Mouse (Mus musculus): ENCODE results near the gene Ifitm10. TPM values are rescaled to one million over a fixed set of nuclear protein-coding genes. Genes with fewer than 3 reads are reported as not detected.
"Not testable (repeated sequence)": the region's sequence is repeated elsewhere in the genome, so short reads cannot be mapped to it uniquely, and the experiment has no call there.

Gene Ifitm10
- polyA plus RNA-seq, 2 experiments: 2.0 to 2.4 TPM

GRCm38 (mm10) chr7:142284023-142284591 is 89.4 kb downstream of the Ifitm10 start:
- no peaks in the 10 kb centered on the region for H3K27me3 ChIP-seq (ENCODE audit: control insufficient read depth, insufficient read depth, low read length)
- H3K27ac ChIP-seq (replicated peaks; ENCODE audit: low read depth, low read length): peak overlapping the region; percentile 91
- H3K36me3 ChIP-seq (ENCODE audit: control insufficient read depth, insufficient read depth, low read length): no peaks in the 10 kb centered on the region
- under 1% methylated on average over 38 of the region's 38 CpGs for WGBS
- H3K4me2 ChIP-seq (replicated peaks; ENCODE audit: low read depth, low read length, severe bottlenecking): peak overlapping the region; percentile 84
- peak overlapping the region; percentile 54 for H3K4me3 ChIP-seq (replicated peaks; ENCODE audit: low read length)
- DNase-seq (ENCODE audit: low spot score): peak; percentile 78
- no peaks in the 10 kb centered on the region for H3K9me3 ChIP-seq (ENCODE audit: control insufficient read depth, low read length)
- TF ChIP-seq POLR2A (IDR thresholded peaks at IDR 0.05; ENCODE audit: borderline replicate concordance, extremely low read depth, insufficient read depth, insufficient read length): no peak
- peak overlapping the region; percentile 75 for H3K9ac ChIP-seq (ENCODE audit: low read depth, low read length, severe bottlenecking)
- peak; percentile 84 for ATAC-seq (ENCODE audit: low FRiP score, low read depth)
- H3K4me1 ChIP-seq (ENCODE audit: control insufficient read depth, insufficient read depth, low read length): no peaks in the 10 kb centered on the region

DNA sequence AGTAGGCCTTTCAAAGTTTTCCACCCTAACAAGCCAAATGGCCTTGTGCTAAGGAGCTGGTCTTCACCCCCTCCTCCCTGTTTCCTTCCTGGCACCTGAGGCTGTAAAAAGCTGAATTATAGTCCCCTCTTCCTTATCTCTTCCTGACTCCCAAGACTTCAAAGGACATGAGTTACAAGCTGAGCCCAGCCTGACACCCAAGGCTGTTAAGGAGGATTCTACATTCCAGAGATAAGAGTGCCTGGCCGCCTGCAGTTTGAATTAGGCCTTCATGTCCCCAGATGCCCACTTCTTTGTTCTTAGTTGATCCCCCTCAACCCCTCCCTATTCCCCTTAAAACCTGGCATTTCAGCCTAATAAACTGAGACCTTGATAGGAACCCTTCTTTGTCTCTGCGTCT is 90.7 kb downstream of the Ifitm10 start:
- not testable (repeated sequence) for H3K9ac ChIP-seq (ENCODE audit: low read depth, low read length, severe bottlenecking); H3K9me3 ChIP-seq (ENCODE audit: control insufficient read depth, low read length); H3K27ac ChIP-seq (replicated peaks; ENCODE audit: low read depth, low read length); ATAC-seq (ENCODE audit: low FRiP score, low read depth); H3K4me3 ChIP-seq (replicated peaks; ENCODE audit: low read length); H3K36me3 ChIP-seq (ENCODE audit: control insufficient read depth, insufficient read depth, low read length); H3K4me1 ChIP-seq (ENCODE audit: control insufficient read depth, insufficient read depth, low read length); H3K4me2 ChIP-seq (replicated peaks; ENCODE audit: low read depth, low read length, severe bottlenecking); H3K27me3 ChIP-seq (ENCODE audit: control insufficient read depth, insufficient read depth, low read length); DNase-seq (ENCODE audit: low spot score)
- WGBS: 14% methylated on average over 2 of the region's 2 CpGs

- H3K27ac ChIP-seq (replicated peaks; ENCODE audit: low read depth, low read length); H3K4me3 ChIP-seq (replicated peaks; ENCODE audit: low read length); ATAC-seq (ENCODE audit: low FRiP score, low read depth); H3K9me3 ChIP-seq (ENCODE audit: control insufficient read depth, low read length); H3K9ac ChIP-seq (ENCODE audit: low read depth, low read length, severe bottlenecking); H3K4me1 ChIP-seq (ENCODE audit: control insufficient read depth, insufficient read depth, low read length); H3K4me2 ChIP-seq (replicated peaks; ENCODE audit: low read depth, low read length, severe bottlenecking); DNase-seq (ENCODE audit: low spot score); H3K27me3 ChIP-seq (ENCODE audit: control insufficient read depth, insufficient read depth, low read length); H3K36me3 ChIP-seq (ENCODE audit: control insufficient read depth, insufficient read depth, low read length): not testable (repeated sequence)
- 62% methylated on average over 1 of the region's 1 CpGs for WGBS
Measured at GRCm38 (mm10) chr7:142279291-142279690, 94.3 kb downstream of the Ifitm10 start.

DNA sequence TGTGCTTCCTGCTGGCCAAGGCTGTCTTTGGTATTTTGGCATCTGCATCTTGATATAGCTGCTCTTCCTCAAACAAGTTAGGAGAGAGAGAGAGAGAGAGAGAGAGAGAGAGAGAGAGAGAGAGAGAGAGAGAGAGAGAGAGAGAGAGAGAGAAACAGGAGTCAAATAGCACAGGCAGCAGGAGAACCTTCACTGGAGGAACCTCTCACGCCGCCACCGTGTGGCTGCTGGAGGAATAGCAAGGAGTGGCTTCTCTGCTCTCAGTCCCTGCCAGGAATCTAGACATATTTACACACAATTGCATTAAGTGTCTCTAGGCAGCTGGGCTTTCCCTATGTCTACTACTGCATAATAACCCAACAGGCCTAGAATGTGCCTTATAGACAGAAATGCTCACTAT is 95.4 kb downstream of the Ifitm10 start:
- H3K4me3 ChIP-seq (replicated peaks; ENCODE audit: low read length); H3K36me3 ChIP-seq (ENCODE audit: control insufficient read depth, insufficient read depth, low read length); H3K9me3 ChIP-seq (ENCODE audit: control insufficient read depth, low read length); H3K27me3 ChIP-seq (ENCODE audit: control insufficient read depth, insufficient read depth, low read length); H3K9ac ChIP-seq (ENCODE audit: low read depth, low read length, severe bottlenecking); H3K4me2 ChIP-seq (replicated peaks; ENCODE audit: low read depth, low read length, severe bottlenecking); ATAC-seq (ENCODE audit: low FRiP score, low read depth); H3K27ac ChIP-seq (replicated peaks; ENCODE audit: low read depth, low read length); H3K4me1 ChIP-seq (ENCODE audit: control insufficient read depth, insufficient read depth, low read length): not testable (repeated sequence)
- DNase-seq (ENCODE audit: low spot score): peak; percentile 81
- WGBS: 3% methylated on average over 3 of the region's 3 CpGs

Other genes starting within 250 kb of the Ifitm10 start
- gene Gm39115, start 237.7 kb downstream of the Ifitm10 start, polyA plus RNA-seq (2012; rRNA removed): not detected in 2 replicates
- not detected in 2 replicates for gene Gm39115, start 237.7 kb downstream of the Ifitm10 start, polyA plus RNA-seq (2014; fragmentation: Nextera tagmentation; extraction: Ambion mirVana)
- not detected in 2 replicates for gene Gm45337, start 229.1 kb downstream of the Ifitm10 start, polyA plus RNA-seq (2012; rRNA removed)
- not detected in 2 replicates for gene Gm45337, start 229.1 kb downstream of the Ifitm10 start, polyA plus RNA-seq (2014; fragmentation: Nextera tagmentation; extraction: Ambion mirVana)
- not detected in 2 replicates for gene Gm29735, start 216.6 kb downstream of the Ifitm10 start, polyA plus RNA-seq (2012; rRNA removed)
- not detected in 2 replicates for gene Gm29735, start 216.6 kb downstream of the Ifitm10 start, polyA plus RNA-seq (2014; fragmentation: Nextera tagmentation; extraction: Ambion mirVana)
- not detected in 2 replicates for gene Gm4553, start 208.0 kb downstream of the Ifitm10 start, polyA plus RNA-seq (2012; rRNA removed)
- gene Gm4553, start 208.0 kb downstream of the Ifitm10 start, polyA plus RNA-seq (2014; fragmentation: Nextera tagmentation; extraction: Ambion mirVana): not detected in 2 replicates
- not detected in 2 replicates for gene Krtap5-2, start 197.7 kb downstream of the Ifitm10 start, polyA plus RNA-seq (2012; rRNA removed)
- gene Krtap5-2, start 197.7 kb downstream of the Ifitm10 start, polyA plus RNA-seq (2014; fragmentation: Nextera tagmentation; extraction: Ambion mirVana): not detected in 2 replicates
- gene Gm10153, start 183.4 kb downstream of the Ifitm10 start, polyA plus RNA-seq (2012; rRNA removed): not detected in 2 replicates
- gene Gm10153, start 183.4 kb downstream of the Ifitm10 start, polyA plus RNA-seq (2014; fragmentation: Nextera tagmentation; extraction: Ambion mirVana): not detected in 2 replicates
- not detected in 2 replicates for gene Krtap5-3, start 172.4 kb downstream of the Ifitm10 start, polyA plus RNA-seq (2012; rRNA removed)
- not detected in 2 replicates for gene Krtap5-3, start 172.4 kb downstream of the Ifitm10 start, polyA plus RNA-seq (2014; fragmentation: Nextera tagmentation; extraction: Ambion mirVana)
- not detected in 2 replicates for gene Gm7579, start 161.9 kb downstream of the Ifitm10 start, polyA plus RNA-seq (2012; rRNA removed)
- not detected in 2 replicates for gene Gm7579, start 161.9 kb downstream of the Ifitm10 start, polyA plus RNA-seq (2014; fragmentation: Nextera tagmentation; extraction: Ambion mirVana)
- not detected in 2 replicates for gene Krtap5-5, start 143.8 kb downstream of the Ifitm10 start, polyA plus RNA-seq (2012; rRNA removed)
- gene Krtap5-5, start 143.8 kb downstream of the Ifitm10 start, polyA plus RNA-seq (2014; fragmentation: Nextera tagmentation; extraction: Ambion mirVana): not detected in 2 replicates
- not detected in 2 replicates for gene Gm40460, start 132.7 kb downstream of the Ifitm10 start, polyA plus RNA-seq (2012; rRNA removed)
- gene Gm40460, start 132.7 kb downstream of the Ifitm10 start, polyA plus RNA-seq (2014; fragmentation: Nextera tagmentation; extraction: Ambion mirVana): not detected in 2 replicates
- not detected in 2 replicates for gene Gm2431, start 115.4 kb downstream of the Ifitm10 start, polyA plus RNA-seq (2012; rRNA removed)
- not detected in 2 replicates for gene Gm2431, start 115.4 kb downstream of the Ifitm10 start, polyA plus RNA-seq (2014; fragmentation: Nextera tagmentation; extraction: Ambion mirVana)
- gene Gm4559, start 99.4 kb downstream of the Ifitm10 start, polyA plus RNA-seq (2012; rRNA removed): 0.28 TPM in 1 of 2 replicates, not detected in the other
- not detected in 2 replicates for gene Gm4559, start 99.4 kb downstream of the Ifitm10 start, polyA plus RNA-seq (2014; fragmentation: Nextera tagmentation; extraction: Ambion mirVana)
- gene Krtap5-1, start 76.6 kb downstream of the Ifitm10 start, polyA plus RNA-seq (2012; rRNA removed): not detected in 2 replicates
- not detected in 2 replicates for gene Krtap5-1, start 76.6 kb downstream of the Ifitm10 start, polyA plus RNA-seq (2014; fragmentation: Nextera tagmentation; extraction: Ambion mirVana)
- not detected in 2 replicates for gene Krtap5-4, start 70.2 kb downstream of the Ifitm10 start, polyA plus RNA-seq (2012; rRNA removed)
- not detected in 2 replicates for gene Krtap5-4, start 70.2 kb downstream of the Ifitm10 start, polyA plus RNA-seq (2014; fragmentation: Nextera tagmentation; extraction: Ambion mirVana)
- 0.09 TPM in 1 of 2 replicates, not detected in the other for gene Gm49369, start 8.9 kb upstream of the Ifitm10 start, polyA plus RNA-seq (2012; rRNA removed)
- gene Gm49369, start 8.9 kb upstream of the Ifitm10 start, polyA plus RNA-seq (2014; fragmentation: Nextera tagmentation; extraction: Ambion mirVana): not detected in 2 replicates
- 237 and 274 TPM in 2 replicates for gene Ctsd, start 14.3 kb upstream of the Ifitm10 start, polyA plus RNA-seq (2012; rRNA removed)
- gene Ctsd, start 14.3 kb upstream of the Ifitm10 start, polyA plus RNA-seq (2014; fragmentation: Nextera tagmentation; extraction: Ambion mirVana): 334 and 354 TPM in 2 replicates
- gene Syt8, start 61.1 kb upstream of the Ifitm10 start, polyA plus RNA-seq (2012; rRNA removed): 4.9 and 7.3 TPM in 2 replicates
- 1.5 and 2.0 TPM in 2 replicates for gene Syt8, start 61.1 kb upstream of the Ifitm10 start, polyA plus RNA-seq (2014; fragmentation: Nextera tagmentation; extraction: Ambion mirVana)
- 60.8 and 156 TPM in 2 replicates for gene Tnni2, start 68.1 kb upstream of the Ifitm10 start, polyA plus RNA-seq (2012; rRNA removed)
- 76.8 and 134 TPM in 2 replicates for gene Tnni2, start 68.1 kb upstream of the Ifitm10 start, polyA plus RNA-seq (2014; fragmentation: Nextera tagmentation; extraction: Ambion mirVana)
- 102 TPM in 2 replicates for gene Lsp1, start 87.1 kb upstream of the Ifitm10 start, polyA plus RNA-seq (2012; rRNA removed)
- gene Lsp1, start 87.1 kb upstream of the Ifitm10 start, polyA plus RNA-seq (2014; fragmentation: Nextera tagmentation; extraction: Ambion mirVana): 45.8 and 48.0 TPM in 2 replicates
- gene Tnnt3, start 125.1 kb upstream of the Ifitm10 start, polyA plus RNA-seq (2012; rRNA removed): 42.5 and 114 TPM in 2 replicates
- 101 and 183 TPM in 2 replicates for gene Tnnt3, start 125.1 kb upstream of the Ifitm10 start, polyA plus RNA-seq (2014; fragmentation: Nextera tagmentation; extraction: Ambion mirVana)
- 94.6 and 97.2 TPM in 2 replicates for gene Mrpl23, start 158.9 kb upstream of the Ifitm10 start, polyA plus RNA-seq (2012; rRNA removed)
- gene Mrpl23, start 158.9 kb upstream of the Ifitm10 start, polyA plus RNA-seq (2014; fragmentation: Nextera tagmentation; extraction: Ambion mirVana): 30.0 and 40.8 TPM in 2 replicates